12 mouse cellular contexts compared by ENCODE assay signal in genomic region chr8:117094053-117094452, GRCm38 (mm10). TPM values are rescaled to one million over a fixed set of nuclear protein-coding genes. Genes with fewer than 3 reads are reported as not detected.
A peak's percentile ranks its signal among the peaks of the same experiment; 100 is the strongest.
DNase-seq lines count a peak whose midpoint lies in the region; ATAC-seq and TF ChIP-seq lines count a peak whose summit lies in the region.
"Had no signal": no experiment of that assay in that cellular context is flagged by ENCODE, and none has a peak within 500 bp of the region (broad histone marks: within the 10 kb centered on the region; RNA-seq: fewer than 3 reads in every experiment).

No protein-coding gene starts in this region.

- WGBS in heart, embryonic 13.5 days: 26% methylated on average over 5 of the region's 5 CpGs
- 32% methylated on average over 5 of the region's 5 CpGs for WGBS in heart, embryonic 10.5 days
- 29% methylated on average over 5 of the region's 5 CpGs for WGBS in lung, postnatal 0 days

- H3K36me3 ChIP-seq in heart, embryonic 13.5 days: no peaks in the 10 kb centered on the region
- H3K36me3 ChIP-seq in heart, embryonic 10.5 days: no peaks in the 10 kb centered on the region
- no peaks in the 10 kb centered on the region for H3K36me3 ChIP-seq in lung, postnatal 0 days (ENCODE audit: insufficient read depth, low read length)
- H3K36me3 ChIP-seq: embryonic facial prominence, embryonic 13.5 days; midbrain, embryonic 12.5 days had no signal

- TF ChIP-seq EP300 in lung, postnatal 0 days (IDR thresholded peaks at IDR 0.05): no peak

- H3K4me3 ChIP-seq in heart, embryonic 13.5 days: no peak overlapping the region
- no peak overlapping the region for H3K4me3 ChIP-seq in heart, embryonic 10.5 days
- H3K4me3 ChIP-seq in lung, postnatal 0 days (ENCODE audit: low read depth, low read length): no peak overlapping the region
- H3K4me3 ChIP-seq: embryonic facial prominence, embryonic 13.5 days; layer of hippocampus, adult 2 months; midbrain, embryonic 12.5 days had no signal

- no peak overlapping the region for H3K9ac ChIP-seq in heart, embryonic 13.5 days
- H3K9ac ChIP-seq in lung, postnatal 0 days (replicated peaks; ENCODE audit: low read depth): no peak overlapping the region
- H3K9ac ChIP-seq: embryonic facial prominence, embryonic 13.5 days; midbrain, embryonic 12.5 days had no signal

- peaks cover 17% of the 10 kb centered on the region for H3K4me1 ChIP-seq in heart, embryonic 13.5 days
- H3K4me1 ChIP-seq in heart, embryonic 10.5 days: peaks cover 21% of the 10 kb centered on the region
- H3K4me1 ChIP-seq in lung, postnatal 0 days (ENCODE audit: insufficient read depth, low read depth, low read length): no peaks in the 10 kb centered on the region

- peak overlapping the region; percentile 20; the same call in 1 of the 2 replicates for H3K27ac ChIP-seq in heart, embryonic 13.5 days (replicated peaks)
- H3K27ac ChIP-seq in heart, embryonic 10.5 days: no peak overlapping the region
- no peak overlapping the region for H3K27ac ChIP-seq in lung, postnatal 0 days (ENCODE audit: low read length)
- H3K27ac ChIP-seq: embryonic facial prominence, embryonic 13.5 days; layer of hippocampus, adult 2 months; midbrain, embryonic 12.5 days had no signal

- no peak for DNase-seq in heart, embryonic 10.5 days (ENCODE audit: low spot score)
- peak; percentile 87 for DNase-seq in NIH3T3 (ENCODE audit: low read depth)
- peak; percentile 11 for DNase-seq in fat pad, adult 2 months (ENCODE audit: extremely low read depth, low read depth, low spot score)
- peak; percentile 15 for DNase-seq in lung, postnatal 0 days (ENCODE audit: low spot score)
- no peak for DNase-seq in c-Kit-positive CD71-positive TER-119-positive erythroid progenitor cells, embryonic 14.5 days (ENCODE audit: low spot score)
- DNase-seq in layer of hippocampus, postnatal 36 days: no peak
- DNase-seq in cerebellum, postnatal 25 days: no peak

- no peaks in the 10 kb centered on the region for H3K9me3 ChIP-seq in heart, embryonic 13.5 days
- no peaks in the 10 kb centered on the region for H3K9me3 ChIP-seq in heart, embryonic 10.5 days
- H3K9me3 ChIP-seq in lung, postnatal 0 days (ENCODE audit: low read length): no peaks in the 10 kb centered on the region
- H3K9me3 ChIP-seq: embryonic facial prominence, embryonic 13.5 days; midbrain, embryonic 12.5 days had no signal

- no peak for TF ChIP-seq CTCF in lung, postnatal 0 days (IDR thresholded peaks at IDR 0.05)

- no peak overlapping the region for H3K4me2 ChIP-seq in heart, embryonic 13.5 days
- H3K4me2 ChIP-seq in lung, postnatal 0 days (replicated peaks; ENCODE audit: low read depth, low read length): no peak overlapping the region
- H3K4me2 ChIP-seq: embryonic facial prominence, embryonic 13.5 days; midbrain, embryonic 12.5 days had no signal

- H3K27me3 ChIP-seq in heart, embryonic 13.5 days (replicated peaks): no peaks in the 10 kb centered on the region
- H3K27me3 ChIP-seq in heart, embryonic 10.5 days (ENCODE audit: insufficient read depth, poor library complexity, severe bottlenecking): no peaks in the 10 kb centered on the region
- H3K27me3 ChIP-seq in lung, postnatal 0 days (replicated peaks; ENCODE audit: insufficient read depth, low read length): no peaks in the 10 kb centered on the region
- H3K27me3 ChIP-seq: embryonic facial prominence, embryonic 13.5 days; midbrain, embryonic 12.5 days had no signal

- ATAC-seq in heart, embryonic 13.5 days (ENCODE audit: extremely low read depth, insufficient number of reproducible peaks, low FRiP score, low TSS enrichment): no peak
- peak; percentile 61 for ATAC-seq in lung, postnatal 0 days

RNA-seq across cellular contexts. Expression of gene Bco1, which starts 1.6 kb away (rescaled TPM):
- 0.31 and 0.34 TPM in 2 replicates for polyA plus RNA-seq in heart, embryonic 13.5 days (2015; fragmentation: Nextera tagmentation; extraction: Ambion mirVana)
- 0.14 and 2.8 TPM in 2 replicates for polyA plus RNA-seq in heart, embryonic 10.5 days (2016; fragmentation: Nextera tagmentation; extraction: Ambion mirVana)
- 0.10 TPM in 1 of 2 replicates, not detected in the other for polyA plus RNA-seq in lung, postnatal 0 days (2015; fragmentation: Nextera tagmentation; extraction: Ambion mirVana)
- total RNA-seq in layer of hippocampus, postnatal 36 days (2021): under 1 TPM in 1 of 2 experiments, not detected in 1; 0.20 TPM
- total RNA-seq: heart, postnatal 36 days; layer of hippocampus, adult 2 months had no signal

RNA-seq across cellular contexts. Expression of gene Pkd1l2, which starts 11.8 kb away (rescaled TPM):
- not detected in 2 replicates for polyA plus RNA-seq in heart, embryonic 13.5 days (2015; fragmentation: Nextera tagmentation; extraction: Ambion mirVana)
- 0.03 TPM in 1 of 2 replicates, not detected in the other for polyA plus RNA-seq in heart, embryonic 10.5 days (2016; fragmentation: Nextera tagmentation; extraction: Ambion mirVana)
- polyA plus RNA-seq in lung, postnatal 0 days (2015; fragmentation: Nextera tagmentation; extraction: Ambion mirVana): 0.06 TPM in 1 of 2 replicates, not detected in the other
- under 1 TPM in 1 of 2 experiments, not detected in 1; 0.05 TPM for total RNA-seq in layer of hippocampus, postnatal 36 days (2021)
- polyA plus RNA-seq: midbrain, embryonic 12.5 days had no signal

Comparison
In these comparisons a context has a peak if more than half of its experiments do, and no peak if none do; other contexts are left out.
1. DNase-seq: peak in NIH3T3 (single experiment), fat pad, adult 2 months (single experiment) and lung, postnatal 0 days (single experiment); none in heart, embryonic 10.5 days (single experiment), c-Kit-positive CD71-positive TER-119-positive erythroid progenitor cells, embryonic 14.5 days (single experiment), layer of hippocampus, postnatal 36 days (0 of 2) and cerebellum, postnatal 25 days (0 of 2).